Mouse (Mus musculus): ENCODE measurements at regions not wholly inside any gene's neighbourhood (a gene's known extent, or its start where the extent isn't known, plus 50 kb on each side); places are given as distances from the start of the nearest gene placed in this dataset.
A peak's percentile ranks its signal among the peaks of the same experiment; 100 is the strongest.

DNA sequence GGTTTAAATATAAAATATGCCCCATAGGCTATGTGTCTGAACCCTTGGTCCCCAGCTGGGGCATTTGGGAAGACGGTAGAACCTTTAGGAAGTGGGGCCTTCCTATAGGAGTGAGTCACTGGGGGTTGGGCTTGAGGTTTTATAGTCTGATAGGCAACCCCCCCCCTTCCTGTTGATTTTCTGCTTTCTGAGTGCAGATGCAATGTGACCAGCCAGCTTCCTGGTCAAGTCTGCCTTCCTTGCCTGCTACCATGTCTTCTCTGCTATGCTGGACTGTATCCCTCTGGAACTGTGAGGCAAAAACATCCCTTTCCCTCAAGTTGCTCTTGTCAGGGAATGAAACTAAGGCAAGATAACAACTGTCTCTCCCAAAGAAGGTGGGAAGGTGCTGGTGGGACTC lies 122.4 kb upstream of the Mvb12b start:
- peaks cover 17% of the 10 kb centered on the region for H3K27me3 ChIP-seq (replicated peaks)
- no peak for DNase-seq (ENCODE audit: extremely low read depth)
- H3K36me3 ChIP-seq (replicated peaks in 1 of 2; ENCODE audit: control insufficient read depth in 1 of 2, insufficient read depth in 1 of 2, low read length in 1 of 2) = no peaks in the 10 kb centered on the region
- H3K4me1 ChIP-seq (ENCODE audit: control insufficient read depth in 1 of 2, insufficient read depth in 2 of 2) = no peaks in the 10 kb centered on the region
- no peak overlapping the region for H3K9ac ChIP-seq (ENCODE audit: insufficient read depth, low read depth)
- in situ Hi-C loops (cut with MboI; ENCODE audit: low pct_ligation_motif_present, low pct_unique_long_range_greater_than_20kb, low sequenced_read_pairs) = no loop called here
- H3K4me2 ChIP-seq (ENCODE audit: insufficient read depth, low read depth, poor library complexity, severe bottlenecking) = no peak overlapping the region
- no peaks in the 10 kb centered on the region for H3K79me2 ChIP-seq (replicated peaks; ENCODE audit: control insufficient read depth, extremely low read depth, insufficient read depth, poor library complexity, severe bottlenecking)
- no peaks in the 10 kb centered on the region for H3K9me3 ChIP-seq (replicated peaks; ENCODE audit: low read length)
- TF ChIP-seq JUN (IDR thresholded peaks at IDR 0.05; ENCODE audit: insufficient read depth, low read depth, low read length) (no peak), USF2 (conservative IDR thresholded peaks at IDR 0.05; ENCODE audit: low read depth, low read length) (no peak), E2F4 (IDR thresholded peaks at IDR 0.05; ENCODE audit: insufficient replicate concordance, low read depth, low read length) (no peak), MXI1 (IDR thresholded peaks at IDR 0.05; ENCODE audit: low read depth, low read length) (no peak), KAT2A (IDR thresholded peaks at IDR 0.05; ENCODE audit: insufficient replicate concordance, low read length) (no peak), GABPA (IDR thresholded peaks at IDR 0.05; ENCODE audit: insufficient replicate concordance, low read depth, low read length) (no peak)
- no peak overlapping the region for H3K27ac ChIP-seq (ENCODE audit: insufficient read depth, low read depth)
- no peak overlapping the region for H3K4me3 ChIP-seq (replicated peaks in 1 of 3; ENCODE audit: low read depth in 2 of 3, low read length in 2 of 3, poor library complexity in 1 of 3)
- dilution Hi-C loops (cut with MboI; ENCODE audit: extremely low pct_ligation_motif_present, extremely low pct_unique_long_range_greater_than_20kb, low sequenced_read_pairs) = no loop called here

DNA sequence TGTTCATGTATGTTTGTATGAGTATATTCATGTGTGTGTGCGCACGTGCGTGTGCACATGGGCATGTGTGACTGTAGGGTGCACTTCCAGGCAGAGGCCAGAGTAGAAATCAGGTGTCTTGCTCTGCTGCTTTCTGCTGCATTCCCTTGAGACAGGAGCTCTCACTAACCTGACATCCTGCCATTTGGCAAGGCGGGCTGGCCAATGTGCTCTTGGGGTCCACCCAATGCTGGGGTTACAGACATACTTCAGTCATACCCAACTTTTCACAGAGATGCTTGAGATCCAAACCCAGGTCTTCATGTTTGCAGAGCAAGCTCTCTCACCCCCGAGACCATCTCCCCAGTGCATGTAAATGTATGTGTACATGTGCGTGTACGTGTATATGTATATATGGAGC lies 120.2 kb upstream of the Mvb12b start:
- no peak overlapping the region for H3K4me3 ChIP-seq (replicated peaks in 1 of 3; ENCODE audit: low read depth in 2 of 3, low read length in 2 of 3, poor library complexity in 1 of 3)
- H3K9ac ChIP-seq (ENCODE audit: insufficient read depth, low read depth) = no peak overlapping the region
- H3K4me1 ChIP-seq (ENCODE audit: control insufficient read depth in 1 of 2, insufficient read depth in 2 of 2) = no peaks in the 10 kb centered on the region
- no peak overlapping the region for H3K27ac ChIP-seq (ENCODE audit: insufficient read depth, low read depth)
- H3K4me2 ChIP-seq (ENCODE audit: insufficient read depth, low read depth, poor library complexity, severe bottlenecking) = no peak overlapping the region
- H3K79me2 ChIP-seq (replicated peaks; ENCODE audit: control insufficient read depth, extremely low read depth, insufficient read depth, poor library complexity, severe bottlenecking) = no peaks in the 10 kb centered on the region
- peaks cover 18% of the 10 kb centered on the region for H3K27me3 ChIP-seq (replicated peaks)
- in situ Hi-C loops (cut with MboI; ENCODE audit: low pct_ligation_motif_present, low pct_unique_long_range_greater_than_20kb, low sequenced_read_pairs) = no loop called here
- no peak for DNase-seq (ENCODE audit: extremely low read depth)
- H3K9me3 ChIP-seq (replicated peaks; ENCODE audit: low read length) = peaks cover 6% of the 10 kb centered on the region
- TF ChIP-seq BHLHE40 (IDR thresholded peaks at IDR 0.05; ENCODE audit: low read depth, low read length) = 0 out of 2 replicates have a peak, but pooled peaks have one; percentile 33
- TF ChIP-seq HCFC1 (IDR thresholded peaks at IDR 0.05; ENCODE audit: low read depth, low read length) = no peak
- no peaks in the 10 kb centered on the region for H3K36me3 ChIP-seq (replicated peaks in 1 of 2; ENCODE audit: control insufficient read depth in 1 of 2, insufficient read depth in 1 of 2, low read length in 1 of 2)
- dilution Hi-C loops (cut with MboI; ENCODE audit: extremely low pct_ligation_motif_present, extremely low pct_unique_long_range_greater_than_20kb, low sequenced_read_pairs) = no loop called here

GRCm38 (mm10) chr2:33997106-33997505 lies 109.4 kb upstream of the Mvb12b start:
- no peak for DNase-seq (ENCODE audit: extremely low read depth)
- Histone ChIP-seq H3K9me3 (replicated peaks; ENCODE audit: low read length) (peaks cover 5% of the 10 kb centered on the region), H3K9ac (ENCODE audit: insufficient read depth, low read depth) (no peak overlapping the region), H3K4me1 (ENCODE audit: control insufficient read depth in 1 of 2, insufficient read depth in 2 of 2) (no peaks in the 10 kb centered on the region), H3K4me2 (ENCODE audit: insufficient read depth, low read depth, poor library complexity, severe bottlenecking) (no peak overlapping the region), H3K36me3 (replicated peaks in 1 of 2; ENCODE audit: control insufficient read depth in 1 of 2, insufficient read depth in 1 of 2, low read length in 1 of 2) (no peaks in the 10 kb centered on the region), H3K4me3 (replicated peaks in 1 of 3; ENCODE audit: low read depth in 2 of 3, low read length in 2 of 3, poor library complexity in 1 of 3) (no peak overlapping the region), H3K27me3 (replicated peaks) (peaks cover 5% of the 10 kb centered on the region), H3K27ac (ENCODE audit: insufficient read depth, low read depth) (no peak overlapping the region), H3K79me2 (replicated peaks; ENCODE audit: control insufficient read depth, extremely low read depth, insufficient read depth, poor library complexity, severe bottlenecking) (no peaks in the 10 kb centered on the region)
- TF ChIP-seq USF2 (conservative IDR thresholded peaks at IDR 0.05; ENCODE audit: low read depth, low read length) (no peak), MAZ (IDR thresholded peaks at IDR 0.05; ENCODE audit: low read depth, low read length) (no peak), JUN (IDR thresholded peaks at IDR 0.05; ENCODE audit: insufficient read depth, low read depth, low read length) (no peak), CHD1 (IDR thresholded peaks at IDR 0.05; ENCODE audit: low read depth, low read length) (no peak), NRF1 (IDR thresholded peaks at IDR 0.05; ENCODE audit: low read depth, low read length) (no peak), EP300 (IDR thresholded peaks at IDR 0.05; ENCODE audit: low read length) (no peak), ZNF384 (IDR thresholded peaks at IDR 0.05; ENCODE audit: low read depth, low read length) (no peak), NELFE (IDR thresholded peaks at IDR 0.05; ENCODE audit: low read depth, low read length) (no peak), TBP (conservative IDR thresholded peaks at IDR 0.05; ENCODE audit: low read depth, low read length) (no peak), USF1 (IDR thresholded peaks at IDR 0.05; ENCODE audit: low read depth, low read length) (no peak), POLR2A (IDR thresholded peaks at IDR 0.05; ENCODE audit: low read depth, low read length) (no peak), PAX5 (IDR thresholded peaks at IDR 0.05; ENCODE audit: low read length) (no peak), SMC3 (IDR thresholded peaks at IDR 0.05; ENCODE audit: low read depth, low read length) (no peak), MAX (IDR thresholded peaks at IDR 0.05; ENCODE audit: low read length) (no peak), ZC3H11A (IDR thresholded peaks at IDR 0.05; ENCODE audit: low read depth, low read length) (no peak), ZKSCAN1 (IDR thresholded peaks at IDR 0.05; ENCODE audit: borderline replicate concordance, low read depth, low read length) (no peak), E2F4 (IDR thresholded peaks at IDR 0.05; ENCODE audit: insufficient replicate concordance, low read depth, low read length) (no peak)
- dilution Hi-C loops (cut with MboI; ENCODE audit: extremely low pct_ligation_motif_present, extremely low pct_unique_long_range_greater_than_20kb, low sequenced_read_pairs) (no loop called here), in situ Hi-C loops (cut with MboI; ENCODE audit: low pct_ligation_motif_present, low pct_unique_long_range_greater_than_20kb, low sequenced_read_pairs) (no loop called here)
